Mouse (Mus musculus): ENCODE measurements around the gene Gpr176.

DNA sequence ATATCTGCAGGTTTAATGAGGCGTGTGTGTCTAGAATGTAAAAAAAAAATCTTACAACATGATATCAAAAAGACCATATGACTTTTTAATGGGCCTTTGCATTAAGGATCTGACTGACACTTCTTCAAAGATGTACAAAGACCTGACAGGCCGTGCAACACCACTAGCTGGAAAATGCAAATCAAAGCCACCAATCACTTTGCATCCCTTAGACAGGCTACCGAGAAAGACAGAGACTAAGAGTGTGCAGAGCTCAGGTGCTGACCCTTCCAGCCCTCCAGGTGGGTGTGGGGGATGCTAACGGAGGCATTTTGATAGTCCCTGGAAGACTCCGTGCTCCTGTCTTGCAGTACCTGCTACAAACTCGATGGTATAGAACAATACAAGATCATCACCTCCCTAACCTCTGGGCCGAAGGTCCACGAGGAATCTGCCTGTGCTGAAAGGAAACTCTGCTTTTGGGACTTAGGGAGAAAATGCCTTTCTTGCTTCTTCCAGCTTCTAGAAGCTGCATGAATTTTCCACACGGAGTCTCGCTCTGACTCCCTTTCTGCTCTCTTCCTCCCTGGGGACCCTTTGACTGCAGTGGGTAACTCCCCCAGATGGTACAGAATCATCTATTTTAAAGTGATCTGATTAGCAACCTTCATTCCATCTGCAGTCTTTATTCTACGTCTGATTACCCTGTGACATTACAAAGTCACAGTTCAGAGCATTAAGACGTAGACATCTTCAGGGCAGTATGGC is 57.4 kb downstream of the Gpr176 start:
- TF ChIP-seq CTCF (IDR thresholded peaks at IDR 0.05; ENCODE audit: low read depth, low read length) = no peak
- no peak for TF ChIP-seq POLR2A (IDR thresholded peaks at IDR 0.05; ENCODE audit: insufficient read depth, low read length)
